Mouse (Mus musculus) G1E (cell line): Measurements from ENCODE around the gene Inpp1. TPM values are rescaled to one million over a fixed set of nuclear protein-coding genes. Genes with fewer than 3 reads are reported as not detected.

Experiments
- ATAC-seq: 2 replicates; pipeline ENCODE4 v1.8.0; 2016; ENCODE audit warnings: mild to moderate bottlenecking; ENCODE audit not compliant: insufficient number of reproducible peaks, poor library complexity, low FRiP score, severe bottlenecking; ENCODE audit errors: extremely low read depth
- DNase-seq: peaks from one replicate; pipeline ENCODE4 v3.0.0; 2012; ENCODE audit warnings: low spot score
- H3K27me3 ChIP-seq: 2 replicates; pipeline ENCODE4 v1.6.1; 2012; ENCODE audit warnings: mild to moderate bottlenecking, low read length, inconsistent platforms; ENCODE audit not compliant: insufficient read depth
- H3K36me3 ChIP-seq: replicated peaks from 2 replicates; pipeline ENCODE3; 2012; ENCODE audit warnings: mild to moderate bottlenecking, inconsistent platforms
- H3K4me1 ChIP-seq: 2 replicates; pipeline ENCODE4 v1.6.1; 2012; ENCODE audit warnings: low read depth, low read length, inconsistent platforms, mixed read lengths; ENCODE audit not compliant: insufficient read depth
- H3K4me3 ChIP-seq: 2 replicates; pipeline ENCODE4 v1.5.1; 2012; ENCODE audit warnings: low read depth, mild to moderate bottlenecking, inconsistent platforms, low read length, moderate library complexity, mixed read lengths
- H3K9me3 ChIP-seq: replicated peaks from 2 replicates; pipeline ENCODE4 v1.6.1; 2012; ENCODE audit warnings: inconsistent platforms
- CTCF ChIP-seq: IDR thresholded peaks from 2 replicates; pipeline ENCODE4 v1.5.1; 2012; ENCODE audit warnings: low read depth, low read length, inconsistent platforms, mixed read lengths
- GATA1 ChIP-seq: IDR thresholded peaks from 2 replicates; pipeline ENCODE4 v1.6.1; 2012; ENCODE audit warnings: borderline replicate concordance, low read length, inconsistent platforms, mixed read lengths
- GATA2 ChIP-seq: IDR thresholded peaks from 2 replicates; pipeline ENCODE4 v1.6.1; 2012; ENCODE audit warnings: low read depth, low read length, inconsistent platforms, borderline replicate concordance
- POLR2AphosphoS5 ChIP-seq: IDR thresholded peaks from 2 replicates; pipeline ENCODE4 v1.6.1; 2012; ENCODE audit warnings: low read depth, low read length, inconsistent platforms; ENCODE audit not compliant: insufficient replicate concordance
- TAL1 ChIP-seq: conservative IDR thresholded peaks from 2 replicates; pipeline ENCODE4 v1.6.1; 2012; ENCODE audit warnings: low read depth, low read length, inconsistent platforms, mixed read lengths
- polyA plus RNA-seq: library from polyadenylated mRNA; stranded (reverse); fragments of >175 nt; gene quantifications from 2 replicates; pipeline ENCODE4 v1.2.3, GENCODE M21; 2012
- total RNA-seq, 2 experiments: library from RNA; stranded (forward) in 1 of 2; stranded (reverse) in 1 of 2; fragments of 200-1000 nt in 1 of 2; fragments of >200 nt in 1 of 2; fragmentation: Nextera tagmentation in 1 of 2; gene quantifications; 2 replicates each; pipeline ENCODE4 v1.2.3; 2014 to 2017

The Inpp1 gene
- total and polyA plus RNA-seq, 3 experiments = 0.55 TPM; not detected in 2

DNA sequence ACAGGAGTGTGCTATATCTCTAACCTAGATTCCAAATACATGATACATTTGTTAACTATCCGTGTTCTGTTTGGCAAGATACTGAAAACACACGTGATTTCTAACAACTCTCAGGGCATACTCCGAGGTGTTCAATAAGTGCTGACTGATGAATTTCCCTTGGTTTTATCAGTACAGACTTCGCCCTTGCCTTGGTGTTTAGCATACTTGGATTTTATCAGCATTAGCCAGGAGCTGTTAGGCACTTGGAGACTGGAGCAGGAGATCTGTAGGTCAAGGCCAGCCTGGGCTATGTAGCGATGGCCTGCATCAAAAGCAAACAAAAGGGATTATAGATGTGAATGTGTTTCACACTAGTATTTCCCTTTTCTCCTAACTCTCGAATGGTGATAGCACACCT, 9.0 kb downstream of the Inpp1 start:
- H3K9me3 ChIP-seq = no peaks in the 10 kb centered on the region
- H3K4me1 ChIP-seq = no peaks in the 10 kb centered on the region
- ATAC-seq = no peak
- no peaks in the 10 kb centered on the region for H3K36me3 ChIP-seq
- no peak for TF ChIP-seq TAL1
- TF ChIP-seq GATA1 = no peak
- no peak for TF ChIP-seq CTCF
- TF ChIP-seq POLR2AphosphoS5 = no peak
- no peak for TF ChIP-seq GATA2
- H3K27me3 ChIP-seq = peaks cover 2% of the 10 kb centered on the region; the same call in 1 of the 2 replicates
- DNase-seq = no peak
- no peak overlapping the region for H3K4me3 ChIP-seq

DNA sequence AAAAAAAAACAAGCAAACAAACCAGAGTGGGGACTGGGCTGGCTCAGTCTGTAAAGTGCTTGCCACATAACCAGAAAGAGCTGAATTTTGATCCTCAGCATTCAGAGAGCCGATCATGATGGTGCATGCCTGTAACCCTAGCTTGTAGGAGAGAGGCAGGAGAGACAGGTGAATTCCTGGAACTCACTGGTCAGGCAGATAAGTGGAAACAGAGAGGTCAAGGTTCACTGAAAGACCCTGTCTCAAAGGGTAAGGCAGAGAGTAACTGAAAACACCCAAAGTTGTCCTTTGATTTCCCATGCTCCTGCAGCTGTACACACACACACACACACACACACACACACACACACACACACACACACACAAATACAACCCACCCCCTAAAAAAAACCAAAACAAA, 12.4 kb downstream of the Inpp1 start:
- Histone ChIP-seq H3K4me1 (no peaks in the 10 kb centered on the region), H3K36me3 (no peaks in the 10 kb centered on the region), H3K4me3 (no peak overlapping the region), H3K9me3 (no peaks in the 10 kb centered on the region), H3K27me3 (peaks cover 2% of the 10 kb centered on the region)
- DNase-seq (no peak), ATAC-seq (no peak)
- TF ChIP-seq GATA1 = no peak
- no peak for TF ChIP-seq GATA2
- TF ChIP-seq POLR2AphosphoS5 = no peak
- TF ChIP-seq CTCF = no peak
- no peak for TF ChIP-seq TAL1

DNA sequence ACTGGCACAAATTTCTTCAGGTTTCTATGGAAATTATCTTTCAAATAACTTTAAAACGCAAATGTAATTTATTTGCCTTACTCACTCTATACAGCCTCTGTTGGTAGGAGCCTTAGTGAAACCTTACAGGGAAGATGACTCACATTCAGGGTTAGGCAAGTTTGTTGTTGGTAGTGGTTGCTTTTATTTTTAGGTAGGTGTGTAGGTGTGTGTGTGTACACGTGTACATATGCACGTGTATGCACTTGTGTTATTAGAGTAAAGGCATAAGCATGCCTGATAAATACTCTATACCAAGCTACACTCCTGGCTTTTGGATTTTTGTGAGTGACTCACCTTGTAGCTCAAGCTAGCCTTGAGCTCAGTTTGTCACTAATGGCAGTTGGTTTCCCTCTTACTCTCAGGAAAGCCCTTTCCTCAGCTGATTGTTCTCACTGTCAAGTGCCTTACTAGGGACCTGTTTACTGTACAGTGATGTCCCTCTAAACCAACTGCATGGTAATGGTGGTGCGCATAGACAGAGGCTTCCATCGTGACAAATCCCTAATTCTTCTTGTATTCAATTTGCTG, 15.0 kb downstream of the Inpp1 start:
- Histone ChIP-seq H3K4me3 (no peak overlapping the region), H3K27me3 (peaks cover 7% of the 10 kb centered on the region), H3K36me3 (no peaks in the 10 kb centered on the region), H3K4me1 (no peaks in the 10 kb centered on the region), H3K9me3 (no peaks in the 10 kb centered on the region)
- DNase-seq = no peak
- ATAC-seq = no peak
- TF ChIP-seq CTCF (no peak), TAL1 (no peak), GATA1 (no peak), POLR2AphosphoS5 (no peak)

DNA sequence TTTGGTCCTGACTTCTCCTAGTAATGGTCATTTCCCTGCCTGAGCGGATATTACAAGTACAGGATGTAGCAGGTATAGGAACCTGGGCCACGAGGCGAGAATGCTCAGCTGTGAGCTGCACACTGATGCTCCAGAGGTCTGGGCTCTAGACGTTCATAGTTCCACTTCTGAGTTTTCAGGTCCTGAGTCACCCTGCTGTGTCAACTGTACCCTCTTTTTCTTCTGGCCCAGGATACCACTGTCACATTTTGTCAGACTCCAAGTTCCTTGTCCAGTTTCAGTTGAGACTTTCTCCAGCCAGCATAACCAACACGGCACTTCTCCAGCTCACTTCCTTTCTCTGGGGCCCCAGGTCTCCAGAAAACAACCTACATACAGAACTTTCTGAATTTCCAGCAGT, 15.8 kb downstream of the Inpp1 start:
- no peak overlapping the region for H3K4me3 ChIP-seq

DNA sequence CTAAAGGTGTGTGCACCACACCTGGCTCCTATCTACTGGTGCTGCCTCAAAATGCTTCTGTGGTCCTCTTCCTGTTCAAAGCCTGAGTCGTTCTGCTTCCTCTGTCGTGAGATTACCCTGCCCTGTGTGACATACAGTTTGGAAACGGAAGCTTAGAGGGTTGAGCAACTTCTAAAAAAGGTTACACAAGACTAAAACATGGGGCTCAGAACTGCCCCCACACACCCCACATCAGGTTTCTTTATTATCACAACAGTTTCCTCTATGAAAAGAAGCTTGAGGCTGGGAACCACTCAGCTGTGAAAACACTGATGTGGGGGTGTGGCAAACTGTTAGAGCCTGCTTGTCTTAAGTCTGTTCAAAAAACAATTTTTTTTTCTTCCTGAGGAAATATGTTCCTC, 17.1 kb downstream of the Inpp1 start:
- TF ChIP-seq TAL1 = no peak
- TF ChIP-seq POLR2AphosphoS5 = no peak
- no peak for TF ChIP-seq GATA2
- no peak for TF ChIP-seq GATA1
- no peak for TF ChIP-seq CTCF
- Histone ChIP-seq H3K9me3 (no peaks in the 10 kb centered on the region), H3K27me3 (peaks cover 5% of the 10 kb centered on the region; the same call in 1 of the 2 replicates), H3K36me3 (no peaks in the 10 kb centered on the region), H3K4me3 (no peak overlapping the region), H3K4me1 (no peaks in the 10 kb centered on the region)
- DNase-seq (no peak), ATAC-seq (no peak)

More for the DNA sequence above, 15.8 kb downstream of the Inpp1 start:
- TF ChIP-seq TAL1 (no peak), POLR2AphosphoS5 (no peak), GATA2 (no peak), CTCF (no peak), GATA1 (no peak)
- no peaks in the 10 kb centered on the region for H3K36me3 ChIP-seq
- H3K4me1 ChIP-seq = no peaks in the 10 kb centered on the region
- ATAC-seq = no peak
- no peak for DNase-seq
- peaks cover 7% of the 10 kb centered on the region for H3K27me3 ChIP-seq
- no peaks in the 10 kb centered on the region for H3K9me3 ChIP-seq

DNA sequence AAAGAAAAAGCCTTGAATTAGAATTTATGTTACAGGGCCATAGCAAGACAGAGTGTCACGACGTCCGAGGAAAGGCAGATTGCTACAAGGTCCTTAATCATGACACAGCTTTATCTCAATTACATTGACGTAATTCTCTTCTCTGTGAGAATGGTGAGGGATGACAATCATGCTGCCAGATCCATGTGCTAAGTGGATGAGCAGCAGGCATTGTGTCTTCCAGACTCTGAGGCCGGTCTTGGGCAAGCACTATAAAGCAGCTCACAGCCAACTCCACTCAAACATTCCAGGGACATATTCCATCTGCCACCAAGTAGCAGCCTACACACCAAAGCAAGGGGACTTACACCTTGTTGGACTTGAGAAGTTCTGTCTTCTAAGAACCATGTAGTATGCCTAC, 17.7 kb downstream of the Inpp1 start:
- peaks cover 5% of the 10 kb centered on the region; the same call in 1 of the 2 replicates for H3K27me3 ChIP-seq
- DNase-seq = no peak
- H3K4me3 ChIP-seq = no peak overlapping the region
- H3K36me3 ChIP-seq = no peaks in the 10 kb centered on the region
- ATAC-seq = no peak
- TF ChIP-seq GATA1 = no peak
- no peaks in the 10 kb centered on the region for H3K9me3 ChIP-seq
- no peaks in the 10 kb centered on the region for H3K4me1 ChIP-seq
